Mouse (Mus musculus): ENCODE measurements around the gene Shank2. TPM values are rescaled to one million over a fixed set of nuclear protein-coding genes. Genes with fewer than 3 reads are reported as not detected.

Shank2 gene
- total and polyA plus RNA-seq, 3 experiments = not detected

- no peaks in the 10 kb centered on the region for H3K79me2 ChIP-seq (replicated peaks; ENCODE audit: control insufficient read depth, extremely low read depth, insufficient read depth, poor library complexity, severe bottlenecking)
- no peak overlapping the region for H3K27ac ChIP-seq (ENCODE audit: insufficient read depth, low read depth)
- H3K9ac ChIP-seq (ENCODE audit: insufficient read depth, low read depth) = no peak overlapping the region
- H3K4me3 ChIP-seq (replicated peaks in 1 of 3; ENCODE audit: low read depth in 2 of 3, low read length in 2 of 3, poor library complexity in 1 of 3) = no peak overlapping the region
- TF ChIP-seq ZC3H11A (IDR thresholded peaks at IDR 0.05; ENCODE audit: low read depth, low read length) (no peak), JUND (conservative IDR thresholded peaks at IDR 0.05; ENCODE audit: low read depth, low read length) (no peak), SIN3A (IDR thresholded peaks at IDR 0.05; ENCODE audit: low read length) (no peak), JUN (IDR thresholded peaks at IDR 0.05; ENCODE audit: insufficient read depth, low read depth, low read length) (no peak), KAT2A (IDR thresholded peaks at IDR 0.05; ENCODE audit: insufficient replicate concordance, low read length) (no peak), HCFC1 (IDR thresholded peaks at IDR 0.05; ENCODE audit: low read depth, low read length) (no peak), EP300 (IDR thresholded peaks at IDR 0.05; ENCODE audit: low read length) (no peak)
- no peak overlapping the region for H3K4me2 ChIP-seq (ENCODE audit: insufficient read depth, low read depth, poor library complexity, severe bottlenecking)
- no peaks in the 10 kb centered on the region for H3K9me3 ChIP-seq (replicated peaks; ENCODE audit: low read length)
- in situ Hi-C loops (cut with MboI; ENCODE audit: low pct_ligation_motif_present, low pct_unique_long_range_greater_than_20kb, low sequenced_read_pairs) (no loop called here), dilution Hi-C loops (cut with MboI; ENCODE audit: extremely low pct_ligation_motif_present, extremely low pct_unique_long_range_greater_than_20kb, low sequenced_read_pairs) (no loop called here)
- no peaks in the 10 kb centered on the region for H3K36me3 ChIP-seq (replicated peaks in 1 of 2; ENCODE audit: control insufficient read depth in 1 of 2, insufficient read depth in 1 of 2, low read length in 1 of 2)
- DNase-seq (ENCODE audit: extremely low read depth) = no peak
- H3K27me3 ChIP-seq (replicated peaks) = peaks cover 71% of the 10 kb centered on the region
- H3K4me1 ChIP-seq (ENCODE audit: control insufficient read depth in 1 of 2, insufficient read depth in 2 of 2) = no peaks in the 10 kb centered on the region
These were observed 43.6 kb upstream of the Shank2 start for GRCm38 (mm10) chr7:143958030-143958565.

GRCm38 (mm10) chr7:143963813-143964212 lies 37.9 kb upstream of the Shank2 start:
- dilution Hi-C loops (cut with MboI; ENCODE audit: extremely low pct_ligation_motif_present, extremely low pct_unique_long_range_greater_than_20kb, low sequenced_read_pairs) = no loop called here
- H3K36me3 ChIP-seq (replicated peaks in 1 of 2; ENCODE audit: control insufficient read depth in 1 of 2, insufficient read depth in 1 of 2, low read length in 1 of 2) = no peaks in the 10 kb centered on the region

GRCm38 (mm10) chr7:143966621-143967020 lies 35.1 kb upstream of the Shank2 start:
- dilution Hi-C loops (cut with MboI; ENCODE audit: extremely low pct_ligation_motif_present, extremely low pct_unique_long_range_greater_than_20kb, low sequenced_read_pairs) (no loop called here), in situ Hi-C loops (cut with MboI; ENCODE audit: low pct_ligation_motif_present, low pct_unique_long_range_greater_than_20kb, low sequenced_read_pairs) (no loop called here)
- no peak overlapping the region for H3K4me3 ChIP-seq (replicated peaks in 1 of 3; ENCODE audit: low read depth in 2 of 3, low read length in 2 of 3, poor library complexity in 1 of 3)
- no peak overlapping the region for H3K4me2 ChIP-seq (ENCODE audit: insufficient read depth, low read depth, poor library complexity, severe bottlenecking)
- peaks cover 71% of the 10 kb centered on the region for H3K27me3 ChIP-seq (replicated peaks)
- no peak overlapping the region for H3K27ac ChIP-seq (ENCODE audit: insufficient read depth, low read depth)
- H3K36me3 ChIP-seq (replicated peaks in 1 of 2; ENCODE audit: control insufficient read depth in 1 of 2, insufficient read depth in 1 of 2, low read length in 1 of 2) = no peaks in the 10 kb centered on the region
- no peaks in the 10 kb centered on the region for H3K79me2 ChIP-seq (replicated peaks; ENCODE audit: control insufficient read depth, extremely low read depth, insufficient read depth, poor library complexity, severe bottlenecking)
- no peak overlapping the region for H3K9ac ChIP-seq (ENCODE audit: insufficient read depth, low read depth)
- no peak for DNase-seq (ENCODE audit: extremely low read depth)
- TF ChIP-seq IRF4 (IDR thresholded peaks at IDR 0.05; ENCODE audit: low read depth, low read length) (no peak), ZC3H11A (IDR thresholded peaks at IDR 0.05; ENCODE audit: low read depth, low read length) (no peak), ZNF384 (IDR thresholded peaks at IDR 0.05; ENCODE audit: low read depth, low read length) (no peak), GABPA (IDR thresholded peaks at IDR 0.05; ENCODE audit: insufficient replicate concordance, low read depth, low read length) (no peak), RAD21 (IDR thresholded peaks at IDR 0.05; ENCODE audit: low read depth, low read length) (no peak), MAZ (IDR thresholded peaks at IDR 0.05; ENCODE audit: low read depth, low read length) (no peak), NELFE (IDR thresholded peaks at IDR 0.05; ENCODE audit: low read depth, low read length) (no peak), MYC (IDR thresholded peaks at IDR 0.05; ENCODE audit: low read depth, low read length) (no peak), MAFK (IDR thresholded peaks at IDR 0.05; ENCODE audit: insufficient replicate concordance, low read length) (no peak), POLR2A (IDR thresholded peaks at IDR 0.05; ENCODE audit: low read depth, low read length) (no peak), NRF1 (IDR thresholded peaks at IDR 0.05; ENCODE audit: low read depth, low read length) (no peak), USF1 (IDR thresholded peaks at IDR 0.05; ENCODE audit: low read depth, low read length) (no peak), MXI1 (IDR thresholded peaks at IDR 0.05; ENCODE audit: low read depth, low read length) (no peak), CTCF (conservative IDR thresholded peaks at IDR 0.05 in 1 of 2, IDR thresholded peaks at IDR 0.05 in 1 of 2; ENCODE audit: low read depth in 2 of 2, low read length in 2 of 2) (no peak), POLR2AphosphoS2 (IDR thresholded peaks at IDR 0.05; ENCODE audit: low read depth, low read length) (no peak), ZMIZ1 (IDR thresholded peaks at IDR 0.05; ENCODE audit: low read depth, low read length) (no peak)
- peaks cover 6% of the 10 kb centered on the region for H3K9me3 ChIP-seq (replicated peaks; ENCODE audit: low read length)
- H3K4me1 ChIP-seq (ENCODE audit: control insufficient read depth in 1 of 2, insufficient read depth in 2 of 2) = no peaks in the 10 kb centered on the region

More at GRCm38 (mm10) chr7:143963813-143964212, 37.9 kb upstream of the Shank2 start:
- no peak for DNase-seq (ENCODE audit: extremely low read depth)
- no peaks in the 10 kb centered on the region for H3K79me2 ChIP-seq (replicated peaks; ENCODE audit: control insufficient read depth, extremely low read depth, insufficient read depth, poor library complexity, severe bottlenecking)
- H3K4me3 ChIP-seq (replicated peaks in 1 of 3; ENCODE audit: low read depth in 2 of 3, low read length in 2 of 3, poor library complexity in 1 of 3) = no peak overlapping the region
- in situ Hi-C loops (cut with MboI; ENCODE audit: low pct_ligation_motif_present, low pct_unique_long_range_greater_than_20kb, low sequenced_read_pairs) = no loop called here
- no peak overlapping the region for H3K27ac ChIP-seq (ENCODE audit: insufficient read depth, low read depth)
- H3K27me3 ChIP-seq (replicated peaks) = peaks cover 54% of the 10 kb centered on the region
- TF ChIP-seq RCOR1 (conservative IDR thresholded peaks at IDR 0.05; ENCODE audit: low read depth, low read length) (no peak), MAFK (IDR thresholded peaks at IDR 0.05; ENCODE audit: insufficient replicate concordance, low read length) (no peak), E2F4 (IDR thresholded peaks at IDR 0.05; ENCODE audit: insufficient replicate concordance, low read depth, low read length) (no peak), USF1 (IDR thresholded peaks at IDR 0.05; ENCODE audit: low read depth, low read length) (no peak), MEF2A (IDR thresholded peaks at IDR 0.05; ENCODE audit: borderline replicate concordance, low read depth, low read length) (no peak), ZKSCAN1 (IDR thresholded peaks at IDR 0.05; ENCODE audit: borderline replicate concordance, low read depth, low read length) (no peak), ELF1 (IDR thresholded peaks at IDR 0.05; ENCODE audit: low read depth, low read length) (no peak), POLR2A (IDR thresholded peaks at IDR 0.05; ENCODE audit: low read depth, low read length) (no peak), CTCF (conservative IDR thresholded peaks at IDR 0.05 in 1 of 2, IDR thresholded peaks at IDR 0.05 in 1 of 2; ENCODE audit: low read depth in 2 of 2, low read length in 2 of 2) (no peak), SIN3A (IDR thresholded peaks at IDR 0.05; ENCODE audit: low read length) (no peak), MAZ (IDR thresholded peaks at IDR 0.05; ENCODE audit: low read depth, low read length) (no peak), PAX5 (IDR thresholded peaks at IDR 0.05; ENCODE audit: low read length) (no peak)
- H3K4me2 ChIP-seq (ENCODE audit: insufficient read depth, low read depth, poor library complexity, severe bottlenecking) = no peak overlapping the region
- peaks cover 6% of the 10 kb centered on the region for H3K9me3 ChIP-seq (replicated peaks; ENCODE audit: low read length)
- H3K9ac ChIP-seq (ENCODE audit: insufficient read depth, low read depth) = no peak overlapping the region
- H3K4me1 ChIP-seq (ENCODE audit: control insufficient read depth in 1 of 2, insufficient read depth in 2 of 2) = no peaks in the 10 kb centered on the region
